Mouse (Mus musculus) c-Kit-positive CD71-positive TER-119-negative erythroid progenitor cells, embryonic 14.5 days (primary cell): ENCODE results near the gene Camta1.

Experiments
- DNase-seq: peaks from one replicate; pipeline ENCODE4 v3.0.0-alpha.2; 2013; ENCODE audit warnings: low read depth

Gene Camta1

GRCm38 (mm10) chr4:151263786-151264414 is 597.8 kb downstream of the Camta1 start:
- DNase-seq = no peak

GRCm38 (mm10) chr4:151263052-151263451 is 598.6 kb downstream of the Camta1 start:
- DNase-seq = no peak

DNA sequence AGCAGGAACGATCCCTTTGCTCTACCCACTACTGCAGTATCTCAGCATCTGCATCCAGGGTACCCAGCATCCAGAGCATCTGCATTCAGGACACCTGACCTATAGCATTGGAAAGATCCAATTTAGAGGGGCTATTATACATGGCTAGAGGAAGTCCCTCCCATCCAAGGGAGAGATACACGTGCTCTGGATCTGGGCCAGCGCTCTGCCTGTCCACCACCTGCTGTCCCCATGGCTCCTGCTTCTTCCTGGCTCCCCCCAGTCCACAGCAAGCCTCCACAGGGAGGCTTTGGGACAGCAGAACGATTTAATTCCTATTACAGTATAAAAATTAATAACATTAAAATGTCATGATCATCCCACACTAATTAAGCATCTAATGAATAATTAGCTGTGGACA is 605.1 kb downstream of the Camta1 start:
- DNase-seq = no peak

DNA sequence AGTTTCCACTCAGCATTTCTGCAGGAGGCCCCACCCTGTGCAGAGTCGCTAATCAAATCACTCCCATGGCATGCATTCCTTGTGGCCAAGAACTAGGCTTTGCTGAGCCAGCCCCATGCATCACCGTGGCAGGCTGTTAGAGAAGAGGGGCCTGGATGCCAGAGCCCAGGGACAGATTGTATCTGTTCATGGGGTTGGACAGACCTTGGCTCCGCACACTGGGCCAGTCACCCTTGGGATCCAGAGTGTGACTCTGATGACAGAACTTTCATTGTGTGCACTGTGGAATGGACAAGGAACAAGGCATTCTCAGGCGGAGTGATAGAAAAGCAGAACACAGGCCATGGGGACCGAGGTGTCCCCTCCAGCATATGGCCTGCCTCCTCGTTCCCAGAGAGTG is 610.9 kb downstream of the Camta1 start:
- no peak for DNase-seq

- DNase-seq = no peak
These were observed 616.4 kb downstream of the Camta1 start for GRCm38 (mm10) chr4:151245068-151245797.

DNA sequence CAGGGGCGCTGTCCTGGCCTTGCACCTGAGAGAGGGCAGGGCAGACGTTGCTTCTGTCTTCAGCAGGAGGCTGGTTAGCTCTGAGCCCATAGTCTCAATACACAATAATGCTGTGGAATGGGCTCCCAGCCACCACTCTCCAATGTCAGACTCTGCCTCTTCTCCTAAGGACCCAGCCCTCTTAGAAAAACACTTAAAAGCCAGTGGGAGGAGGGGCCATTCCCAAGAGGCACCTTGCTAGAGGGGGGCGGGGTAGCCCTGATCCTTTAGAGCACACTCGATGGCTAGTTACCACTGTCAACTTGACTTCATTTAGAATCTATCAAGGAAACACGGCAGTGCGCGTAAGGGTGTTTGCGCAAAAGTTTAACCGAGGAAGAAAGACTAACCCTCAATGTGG is 618.2 kb downstream of the Camta1 start:
- DNase-seq = no peak

GRCm38 (mm10) chr4:151242751-151243150 is 618.9 kb downstream of the Camta1 start:
- DNase-seq = no peak

GRCm38 (mm10) chr4:151240465-151240864 is 621.2 kb downstream of the Camta1 start:
- DNase-seq = no peak

DNA sequence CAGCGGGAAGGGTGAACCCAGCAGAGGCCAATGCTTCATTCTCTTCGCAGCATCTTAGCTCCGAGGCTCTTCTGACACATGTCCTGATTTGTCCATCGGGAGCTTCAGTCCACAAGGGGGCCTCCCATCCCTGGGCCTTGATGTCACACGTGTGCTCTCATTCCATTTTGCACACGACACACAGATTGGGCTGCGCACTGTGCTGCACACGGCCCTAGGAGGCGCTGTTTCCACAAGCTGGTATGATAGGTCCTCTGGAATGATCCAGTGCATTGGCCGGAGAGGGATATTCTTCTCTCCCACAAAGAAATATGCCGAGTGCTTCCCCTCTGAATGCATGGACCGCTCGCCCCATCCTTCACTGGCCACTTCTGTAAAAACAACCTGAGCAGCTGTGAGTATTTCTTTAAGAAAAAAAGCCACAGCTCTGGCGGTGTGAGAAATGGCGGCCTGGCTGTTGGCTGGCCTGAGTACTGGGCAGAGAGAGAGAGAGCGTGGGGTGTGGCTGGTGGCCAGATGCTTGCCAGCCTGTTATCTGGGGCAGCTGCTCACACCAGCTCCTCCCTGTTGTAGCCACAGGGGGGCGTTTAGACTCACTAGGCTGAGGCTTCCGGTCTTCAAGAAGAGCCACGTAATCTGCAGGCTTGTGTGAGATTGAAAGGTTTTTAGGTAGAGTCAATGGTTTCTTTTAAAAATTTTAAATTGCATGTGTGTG is 622.5 kb downstream of the Camta1 start:
- no peak for DNase-seq

DNA sequence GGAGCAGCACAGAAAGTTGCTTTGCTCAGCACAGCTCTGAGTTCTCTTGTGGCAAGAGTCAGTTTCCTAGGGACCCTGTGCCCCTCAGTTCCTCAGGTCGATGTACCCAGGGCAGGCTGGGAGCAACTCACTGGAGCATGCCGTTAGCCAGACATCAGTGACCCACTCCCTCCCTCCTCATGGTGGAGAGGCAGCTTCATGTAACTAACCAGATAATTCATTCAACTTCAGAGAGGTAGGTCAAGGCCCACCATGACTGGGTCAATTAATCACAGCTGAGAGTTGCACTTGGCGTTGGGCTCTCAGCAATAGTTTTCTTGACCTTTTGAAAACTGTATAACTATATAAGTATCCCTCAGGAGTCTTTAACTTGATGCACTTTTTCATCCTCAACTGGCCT is 624.2 kb downstream of the Camta1 start:
- no peak for DNase-seq

- no peak for DNase-seq
These were observed 626.7 kb downstream of the Camta1 start for GRCm38 (mm10) chr4:151234981-151235380.

DNA sequence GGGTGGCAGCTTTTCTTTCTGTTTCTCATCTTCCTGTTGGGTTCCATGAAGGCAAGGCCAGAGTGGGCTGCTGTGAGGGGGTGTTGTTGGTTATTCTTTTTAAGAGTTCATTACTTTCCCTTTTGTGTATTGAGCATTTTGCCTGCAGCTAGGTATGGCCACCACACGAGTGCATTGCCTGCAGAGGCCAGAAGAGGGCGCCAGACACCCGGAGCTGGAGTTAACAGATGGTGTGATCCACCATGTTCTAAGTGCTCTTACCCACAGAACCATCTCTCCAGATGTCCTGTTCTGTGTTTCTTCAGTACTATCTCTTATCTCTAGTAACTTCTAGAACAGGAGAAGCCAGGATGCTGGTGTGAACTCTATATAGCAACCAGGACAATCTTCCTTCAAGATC is 629.6 kb downstream of the Camta1 start:
- no peak for DNase-seq

GRCm38 (mm10) chr4:151229073-151229472 is 632.6 kb downstream of the Camta1 start:
- DNase-seq = no peak

GRCm38 (mm10) chr4:151226496-151226895 is 635.2 kb downstream of the Camta1 start:
- DNase-seq = no peak

GRCm38 (mm10) chr4:151224017-151224416 is 637.7 kb downstream of the Camta1 start:
- no peak for DNase-seq

GRCm38 (mm10) chr4:151223263-151223996 is 638.2 kb downstream of the Camta1 start:
- DNase-seq = no peak

DNA sequence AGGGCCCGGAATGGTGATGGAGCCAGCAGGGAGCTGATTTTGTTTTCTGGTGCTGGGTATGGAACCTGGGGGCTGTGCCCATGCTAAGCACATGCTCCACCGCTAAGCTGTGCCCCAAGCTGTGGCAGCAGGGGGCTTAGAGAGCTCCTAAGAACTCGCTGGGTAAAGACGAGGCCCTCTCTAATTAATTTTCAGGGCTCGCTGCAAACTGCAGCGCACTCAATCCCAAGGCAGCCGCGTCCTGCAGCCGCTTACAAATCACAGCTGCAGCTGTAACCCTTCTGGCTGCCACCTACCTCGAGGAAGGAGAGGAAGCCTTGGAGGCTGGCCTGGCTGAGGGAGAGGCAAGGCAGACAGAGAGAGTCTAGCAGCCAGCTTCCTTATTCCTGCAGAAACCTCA is 639.0 kb downstream of the Camta1 start:
- DNase-seq = no peak

DNA sequence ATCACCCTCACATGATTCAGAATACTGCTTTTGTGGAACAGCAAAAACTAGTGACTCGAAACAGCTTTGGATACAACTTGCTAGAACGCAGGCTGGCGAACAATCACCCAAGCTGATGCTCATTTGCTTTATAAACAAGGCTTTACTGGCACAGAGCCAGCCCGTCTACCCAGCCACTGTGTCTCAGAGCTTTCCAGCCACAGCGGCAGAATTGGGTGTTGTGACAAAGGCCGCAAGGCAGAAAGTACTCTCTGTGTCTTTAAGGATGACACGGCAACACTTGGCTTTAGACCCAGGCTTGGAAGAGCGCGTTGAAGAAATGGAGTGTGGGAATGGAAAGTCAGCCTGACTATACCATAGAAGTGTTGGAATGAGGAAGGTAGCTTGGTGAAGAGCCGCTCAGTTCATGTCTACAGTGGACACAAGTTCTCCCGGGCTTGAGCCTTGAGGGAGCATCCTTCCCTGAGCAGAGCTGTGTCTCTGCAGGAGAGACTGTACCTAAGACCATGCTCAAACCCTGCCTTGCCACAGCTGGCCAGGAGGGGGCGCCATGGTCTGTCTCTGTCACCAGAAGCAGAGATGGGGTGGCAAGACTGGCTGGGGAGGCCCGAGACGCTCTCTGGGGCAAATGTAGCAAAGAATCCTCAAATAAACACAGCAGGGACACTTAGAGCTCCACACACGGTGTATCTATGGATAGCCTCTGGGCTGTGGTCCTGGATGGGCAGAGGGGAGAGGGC is 645.0 kb downstream of the Camta1 start:
- no peak for DNase-seq

DNA sequence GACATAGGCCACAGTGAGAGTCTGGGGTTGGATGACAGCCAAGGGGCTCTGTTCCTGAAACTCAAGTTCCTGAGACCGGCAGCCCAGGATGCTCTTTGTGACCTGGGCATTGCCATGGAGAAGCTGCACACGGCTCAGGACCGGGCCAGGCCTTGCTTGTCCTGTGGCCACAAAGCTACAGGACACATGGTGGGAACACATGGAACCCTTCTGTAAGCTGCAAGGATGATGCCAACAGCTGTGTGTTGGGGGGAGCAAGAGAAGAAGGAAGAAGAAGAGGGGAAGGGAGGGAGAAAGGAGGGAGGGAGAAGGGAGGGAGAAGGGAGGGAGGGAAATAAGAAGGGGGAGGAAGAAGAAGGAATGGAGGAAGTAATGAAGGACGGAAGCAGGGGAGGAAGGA is 645.8 kb downstream of the Camta1 start:
- DNase-seq = no peak

- no peak for DNase-seq
These were observed 646.5 kb downstream of the Camta1 start for GRCm38 (mm10) chr4:151215179-151215578.

DNA sequence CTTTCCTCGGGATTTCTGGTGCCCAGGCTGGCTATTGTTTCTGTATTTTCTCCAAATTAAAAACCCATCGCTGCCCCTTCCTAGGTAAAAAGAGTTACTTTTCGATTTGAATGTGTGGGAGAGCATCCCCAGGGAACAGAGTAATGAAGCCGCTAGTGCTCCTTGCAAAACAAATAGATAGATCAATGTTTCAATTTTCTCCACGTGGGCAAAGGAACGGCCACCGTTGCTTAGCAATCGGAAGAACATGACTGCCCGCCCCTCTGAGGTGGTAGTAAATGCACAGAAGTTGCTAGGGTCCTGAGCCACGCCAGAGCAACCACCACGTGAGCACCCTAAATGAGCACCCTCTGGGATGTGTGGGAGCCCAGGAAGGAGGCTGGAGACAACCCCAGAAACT is 648.2 kb downstream of the Camta1 start:
- no peak for DNase-seq

DNA sequence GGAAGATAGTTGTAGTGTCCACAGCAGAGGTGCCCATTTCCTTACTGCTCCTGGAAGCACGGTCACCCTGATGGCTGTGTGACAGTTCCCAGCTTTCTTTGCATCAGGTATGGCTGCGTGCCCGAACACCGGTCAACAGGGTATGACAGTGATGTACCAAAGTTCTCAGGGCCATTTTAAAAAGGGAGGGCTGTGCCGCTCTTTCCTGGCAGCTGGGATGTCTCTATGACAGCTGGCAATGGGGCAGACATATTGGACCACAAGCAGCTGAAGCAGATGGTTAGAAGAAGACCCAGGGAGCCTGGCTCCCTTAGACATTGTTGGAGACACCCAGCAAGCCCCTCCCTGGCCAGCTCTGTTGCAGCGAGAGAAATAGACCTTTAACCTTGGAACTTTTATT is 649.7 kb downstream of the Camta1 start:
- no peak for DNase-seq
